Mouse (Mus musculus): ENCODE measurements around the gene Izumo4.

DNA sequence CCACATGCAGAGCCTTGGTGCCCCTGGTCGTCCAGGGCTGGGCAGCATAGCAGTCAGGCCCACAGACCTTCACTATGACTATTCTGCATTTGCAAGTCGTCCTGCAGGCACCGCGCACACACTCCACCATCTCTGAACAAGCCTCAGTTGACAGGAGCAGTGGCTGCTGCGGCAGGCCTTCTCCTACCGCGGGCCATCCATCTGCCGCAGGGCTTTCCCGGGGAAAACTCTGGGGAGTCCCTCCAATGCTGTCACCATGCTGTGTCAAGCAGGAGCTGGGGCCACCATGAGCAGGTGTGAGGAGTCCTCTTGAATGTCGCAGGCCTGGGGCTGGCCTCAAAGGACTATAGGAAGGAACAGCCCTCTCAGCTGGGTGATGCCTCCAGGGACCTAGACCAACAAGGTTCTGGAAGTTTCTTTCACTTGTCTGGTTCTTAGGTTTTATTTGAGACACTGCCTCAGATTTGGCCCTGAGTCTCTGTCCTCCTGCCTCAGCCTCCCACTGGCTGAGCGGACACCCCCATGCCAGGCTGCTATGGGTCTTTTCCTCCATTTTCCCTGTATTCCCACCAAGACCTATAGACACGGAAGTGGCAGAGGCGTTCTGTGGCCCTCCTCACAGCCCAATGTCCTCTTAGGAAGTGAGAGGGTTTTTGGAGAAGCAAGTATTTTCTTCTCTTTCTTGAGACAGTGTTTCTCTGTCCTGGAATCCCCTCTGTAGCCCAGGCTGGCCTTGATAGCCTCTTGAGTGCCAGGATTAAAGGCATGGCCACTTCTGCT lies 7.6 kb upstream of the Izumo4 start:
- TF ChIP-seq POLR2A (IDR thresholded peaks at IDR 0.05; ENCODE audit: low read depth, low read length) (no peak), CTCF (IDR thresholded peaks at IDR 0.05; ENCODE audit: extremely low read depth, insufficient read length, insufficient replicate concordance, low read depth, low read length) (no peak)

Measured in small intestine, adult 2 months (tissue).